Mouse (Mus musculus) kidney, embryonic 16.5 days (tissue): ENCODE results near the gene Zmynd15. TPM values are rescaled to one million over a fixed set of nuclear protein-coding genes. Genes with fewer than 3 reads are reported as not detected.
A peak's percentile ranks its signal among the peaks of the same experiment; 100 is the strongest.

Source experiments
- ATAC-seq: fragments of 200-750 bp; cut with Nextera tagmentation; 2 replicates; pipeline ENCODE4 v1.8.0; 2017; ENCODE audit warnings: moderate TSS enrichment; ENCODE audit not compliant: low FRiP score, low TSS enrichment
- H3K27ac ChIP-seq: fragments of 300-500 bp; sonication (generic); 2 replicates; pipeline ENCODE4 v1.5.1; 2014; ENCODE audit warnings: low read length
- H3K27me3 ChIP-seq: fragments of 300-500 bp; sonication (generic); 2 replicates; pipeline ENCODE4 v1.6.1; 2014; ENCODE audit warnings: low read length, control low read depth, mixed read lengths; ENCODE audit not compliant: insufficient read depth
- H3K36me3 ChIP-seq: fragments of 300-500 bp; sonication (generic); 2 replicates; pipeline ENCODE4 v1.6.1; 2014; ENCODE audit warnings: low read length, control low read depth, mixed read lengths; ENCODE audit not compliant: insufficient read depth
- H3K4me1 ChIP-seq: fragments of 300-500 bp; sonication (generic); 2 replicates; pipeline ENCODE4 v1.6.1; 2014; ENCODE audit warnings: low read length, control low read depth, mixed read lengths; ENCODE audit not compliant: insufficient read depth
- H3K4me2 ChIP-seq: fragments of 300-500 bp; sonication (generic); replicated peaks from 2 replicates; pipeline ENCODE4 v1.6.1; 2014; ENCODE audit warnings: low read depth, low read length
- H3K4me3 ChIP-seq: fragments of 300-500 bp; sonication (generic); 2 replicates; pipeline ENCODE4 v1.5.1; 2014; ENCODE audit warnings: mild to moderate bottlenecking, low read length
- H3K9ac ChIP-seq: fragments of 300-500 bp; sonication (generic); replicated peaks from 2 replicates; pipeline ENCODE4 v1.6.1; 2014; ENCODE audit warnings: low read length
- H3K9me3 ChIP-seq: fragments of 300-500 bp; sonication (generic); 2 replicates; pipeline ENCODE4 v1.6.1; 2016; ENCODE audit warnings: low read length, control low read depth
- WGBS: fragments of 180-500 bp; shearing (Covaris S2); extraction: QIAGEN DNeasy Blood & Tissue Kit; methylation state at CpG from one replicate; pipeline ENCODE4 v1.1.7; 2014; 5-methylcytosine and 5-hydroxymethylcytosine counted together
- microRNA-seq: library from miRNA; unstranded; fragments of <30 nt; microRNA quantifications from one replicate; pipeline ENCODE4, GENCODE M21; 2016
- polyA plus RNA-seq: library from polyadenylated mRNA; unstranded; fragments of >200 nt; fragmentation: Nextera tagmentation; extraction: Ambion mirVana; gene quantifications from 2 replicates; pipeline ENCODE4 v1.2.1, GENCODE M21; 2015

Gene Zmynd15
- polyA plus RNA-seq, 1 experiment from 2014 or later: 1.4 TPM

DNA sequence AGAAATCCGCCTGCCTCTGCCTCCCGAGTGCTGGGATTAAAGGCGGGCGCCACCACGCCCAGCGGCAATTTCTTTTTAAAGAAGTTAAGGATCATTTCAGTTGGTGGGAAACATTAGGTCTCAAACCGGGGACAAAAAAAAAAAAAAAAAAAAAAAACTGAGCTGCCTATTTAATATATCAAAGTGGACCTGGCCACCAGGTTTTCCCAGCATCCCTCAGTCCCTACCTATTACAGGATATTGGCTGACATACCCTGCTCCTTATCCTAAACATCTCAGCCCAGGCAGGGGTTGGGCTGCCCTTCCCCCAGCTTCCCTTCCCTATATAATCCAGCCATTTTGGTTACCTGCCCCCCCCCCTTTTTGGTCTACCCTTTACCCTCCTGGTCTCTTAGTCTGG lies 52.6 kb downstream of the Zmynd15 start:
- no peak overlapping the region for H3K9ac ChIP-seq
- H3K27ac ChIP-seq: no peak overlapping the region
- no peaks in the 10 kb centered on the region for H3K36me3 ChIP-seq
- H3K9me3 ChIP-seq: no peaks in the 10 kb centered on the region
- H3K4me1 ChIP-seq: no peaks in the 10 kb centered on the region
- WGBS: 88% methylated on average over 7 of the region's 7 CpGs
- ATAC-seq: no peak
- no peak overlapping the region for H3K4me2 ChIP-seq
- H3K4me3 ChIP-seq: no peak overlapping the region
- H3K27me3 ChIP-seq: no peaks in the 10 kb centered on the region

DNA sequence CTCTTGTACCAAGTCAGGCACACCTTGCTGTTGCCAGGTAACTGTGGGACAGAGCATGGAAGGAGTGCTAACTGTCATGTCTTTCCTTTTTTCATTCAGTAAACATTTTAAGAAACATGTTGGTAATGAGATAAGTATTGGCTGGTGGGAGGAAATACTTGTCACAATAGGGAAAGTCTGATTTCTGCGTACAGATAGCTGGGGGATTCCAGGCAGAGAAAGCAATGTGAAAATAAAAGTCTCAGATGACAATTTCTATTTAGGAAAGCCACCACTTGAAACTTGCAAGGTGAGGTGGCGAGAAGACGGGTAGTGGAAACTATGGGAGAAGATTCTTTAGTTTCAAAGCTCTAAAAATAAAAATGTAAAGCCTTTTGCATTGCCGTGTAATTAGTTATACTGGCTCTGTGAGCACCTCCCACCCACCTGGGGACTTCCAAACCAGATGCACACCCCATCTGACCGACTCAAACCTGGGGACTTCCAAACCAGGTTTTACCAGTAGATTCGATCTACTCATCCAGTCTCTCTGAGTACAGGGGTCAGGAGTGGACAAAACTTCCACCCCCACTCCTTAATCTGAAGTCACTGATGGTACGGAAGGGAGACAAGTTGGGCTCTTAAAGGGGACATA lies 53.6 kb downstream of the Zmynd15 start:
- no peaks in the 10 kb centered on the region for H3K9me3 ChIP-seq
- WGBS: 67% methylated on average over 7 of the region's 7 CpGs
- H3K27ac ChIP-seq: no peak overlapping the region
- H3K4me3 ChIP-seq: no peak overlapping the region
- no peaks in the 10 kb centered on the region for H3K4me1 ChIP-seq
- H3K9ac ChIP-seq: no peak overlapping the region
- ATAC-seq: no peak
- H3K36me3 ChIP-seq: no peaks in the 10 kb centered on the region
- no peak overlapping the region for H3K4me2 ChIP-seq
- H3K27me3 ChIP-seq: no peaks in the 10 kb centered on the region

DNA sequence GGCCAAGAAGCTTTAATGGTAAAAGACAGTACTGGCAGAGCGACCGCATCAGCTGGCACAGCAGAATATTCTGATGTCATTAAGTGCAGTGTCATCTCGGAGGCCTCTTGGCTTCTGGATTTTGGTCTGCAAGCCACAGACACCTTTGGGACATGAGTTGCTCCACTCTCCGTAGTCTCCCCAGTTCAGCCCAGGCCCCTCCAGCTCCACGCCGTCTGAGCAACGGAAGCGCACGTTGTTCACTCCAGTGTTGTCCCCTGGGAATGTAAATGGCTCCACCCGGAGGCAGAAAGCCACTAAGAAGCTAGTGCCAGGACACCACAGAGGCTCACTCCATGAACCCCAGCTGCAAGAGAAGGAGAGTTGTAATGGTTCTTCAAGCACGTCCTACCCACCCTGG lies 54.3 kb downstream of the Zmynd15 start:
- Histone ChIP-seq H3K4me3 (no peak overlapping the region), H3K27me3 (no peaks in the 10 kb centered on the region), H3K36me3 (no peaks in the 10 kb centered on the region), H3K27ac (no peak overlapping the region), H3K4me1 (no peaks in the 10 kb centered on the region), H3K4me2 (no peak overlapping the region), H3K9ac (no peak overlapping the region), H3K9me3 (no peaks in the 10 kb centered on the region)
- WGBS: 59% methylated on average over 11 of the region's 11 CpGs
- ATAC-seq: no peak

DNA sequence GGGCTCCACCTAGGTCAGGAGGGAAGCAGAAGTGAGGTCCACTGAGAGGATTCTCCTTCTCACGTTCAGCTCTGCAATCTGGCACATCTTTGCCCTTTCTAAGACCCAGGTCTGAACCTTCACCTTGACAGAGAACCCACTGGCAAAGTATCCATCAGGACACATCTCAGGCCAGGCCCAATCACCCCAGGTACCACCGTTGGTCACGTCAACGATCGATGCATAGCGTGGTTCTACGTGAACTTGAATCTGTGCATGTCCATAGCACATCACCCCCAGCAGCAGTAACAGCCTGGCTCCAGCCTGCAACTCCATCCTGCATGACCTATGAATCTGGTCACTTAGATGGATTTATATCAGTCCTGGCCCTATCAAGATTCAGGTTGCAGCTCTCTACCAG lies 55.1 kb downstream of the Zmynd15 start, which contains the start of gene Vmo1:
Vmo1 (minus strand) TSS at position 329 of the 400 bp plus-strand sequence.
- Histone ChIP-seq H3K9ac (no peak within 1 kb of the TSS), H3K9me3 (no peaks in the 10 kb centered on the region), H3K27ac (0 out of 2 replicates have a peak within 1 kb of the TSS, but pooled peaks have one; percentile 5), H3K4me1 (no peaks in the 10 kb centered on the region; the same call in 1 of the 2 replicates), H3K4me2 (no peak within 1 kb of the TSS), H3K27me3 (no peaks in the 10 kb centered on the region), H3K36me3 (no peaks in the 10 kb centered on the region), H3K4me3 (no peak within 1 kb of the TSS)
- ATAC-seq: no peak
- 78% methylated on average over 7 of the region's 7 CpGs for WGBS

Small RNAs within 50 kb of the gene (microRNA-seq; reads per million reads assigned to microRNA genes)
- gene Mir7115: not detected

Other genes with a start within 250 kb of the Zmynd15 start
- gene Slc16a11, start 246.7 kb upstream of the Zmynd15 start, polyA plus RNA-seq: 5.2 and 5.5 TPM in 2 replicates
- gene Slc16a13, start 238.4 kb upstream of the Zmynd15 start, polyA plus RNA-seq: 18.6 and 19.3 TPM in 2 replicates
- gene Bcl6b, start 229.6 kb upstream of the Zmynd15 start, polyA plus RNA-seq: 27.4 and 31.3 TPM in 2 replicates
- gene 0610010K14Rik, start 221.5 kb upstream of the Zmynd15 start, polyA plus RNA-seq: 170 and 173 TPM in 2 replicates
- gene Gm21988, start 219.6 kb upstream of the Zmynd15 start, polyA plus RNA-seq: 10.5 and 11.5 TPM in 2 replicates
- 235 and 255 TPM in 2 replicates for gene Rnasek, start 219.6 kb upstream of the Zmynd15 start, polyA plus RNA-seq
- gene Alox12, start 204.1 kb upstream of the Zmynd15 start, polyA plus RNA-seq: 6.5 and 6.9 TPM in 2 replicates
- gene Alox12e, start 136.8 kb upstream of the Zmynd15 start, polyA plus RNA-seq: 0.07 and 0.09 TPM in 2 replicates
- 2.0 TPM in 2 replicates for gene Alox15, start 107.4 kb upstream of the Zmynd15 start, polyA plus RNA-seq
- gene Pelp1, start 49.4 kb upstream of the Zmynd15 start, polyA plus RNA-seq: 40.3 and 41.9 TPM in 2 replicates
- 15.3 and 19.0 TPM in 2 replicates for gene Arrb2, start 26.8 kb upstream of the Zmynd15 start, polyA plus RNA-seq
- gene Med11, start 7.5 kb upstream of the Zmynd15 start, polyA plus RNA-seq: 43.9 and 46.3 TPM in 2 replicates
- 9.1 and 9.7 TPM in 2 replicates for gene Cxcl16, start 551 bp downstream of the Zmynd15 start, polyA plus RNA-seq
- 0.69 and 0.80 TPM in 2 replicates for gene Tm4sf5, start 45.8 kb downstream of the Zmynd15 start, polyA plus RNA-seq
- 0.37 and 0.50 TPM in 2 replicates for gene Vmo1, start 55.2 kb downstream of the Zmynd15 start, polyA plus RNA-seq
- gene Gltpd2, start 59.8 kb downstream of the Zmynd15 start, polyA plus RNA-seq: 0.51 and 0.62 TPM in 2 replicates
- gene Psmb6, start 65.9 kb downstream of the Zmynd15 start, polyA plus RNA-seq: 789 and 872 TPM in 2 replicates
- gene Gm40193, start 73.5 kb downstream of the Zmynd15 start, polyA plus RNA-seq: not detected in 2 replicates
- 8.5 and 8.8 TPM in 2 replicates for gene Pld2, start 80.6 kb downstream of the Zmynd15 start, polyA plus RNA-seq
- gene Mink1, start 103.4 kb downstream of the Zmynd15 start, polyA plus RNA-seq: 15.9 and 17.4 TPM in 2 replicates
- not detected in 2 replicates for gene 4930544D05Rik, start 156.4 kb downstream of the Zmynd15 start, polyA plus RNA-seq
- gene Chrne, start 159.8 kb downstream of the Zmynd15 start, polyA plus RNA-seq: 0.19 TPM in 1 of 2 replicates, not detected in the other
- 0.11 and 0.21 TPM in 2 replicates for gene Gp1ba, start 179.7 kb downstream of the Zmynd15 start, polyA plus RNA-seq
- 130 and 137 TPM in 2 replicates for gene Rnf167, start 187.8 kb downstream of the Zmynd15 start, polyA plus RNA-seq
- gene Slc25a11, start 188.0 kb downstream of the Zmynd15 start, polyA plus RNA-seq: 229 and 235 TPM in 2 replicates
- gene Pfn1, start 195.2 kb downstream of the Zmynd15 start, polyA plus RNA-seq: 1,671 and 1,948 TPM in 2 replicates
- 23.1 and 28.0 TPM in 2 replicates for gene Eno3, start 197.8 kb downstream of the Zmynd15 start, polyA plus RNA-seq
- 206 and 209 TPM in 2 replicates for gene Spag7, start 210.0 kb downstream of the Zmynd15 start, polyA plus RNA-seq
- 12.7 and 17.0 TPM in 2 replicates for gene Camta2, start 228.7 kb downstream of the Zmynd15 start, polyA plus RNA-seq
- 1.3 and 1.6 TPM in 2 replicates for gene Inca1, start 240.7 kb downstream of the Zmynd15 start, polyA plus RNA-seq
- gene Kif1c, start 241.1 kb downstream of the Zmynd15 start, polyA plus RNA-seq: 2.5 and 3.5 TPM in 2 replicates